Mouse (Mus musculus): ENCODE data around the gene Mars. TPM values are rescaled to one million over a fixed set of nuclear protein-coding genes. Genes with fewer than 3 reads are reported as not detected.

Gene Mars
- total and polyA plus RNA-seq, 3 experiments: 143 to 224 (median 161) TPM

DNA sequence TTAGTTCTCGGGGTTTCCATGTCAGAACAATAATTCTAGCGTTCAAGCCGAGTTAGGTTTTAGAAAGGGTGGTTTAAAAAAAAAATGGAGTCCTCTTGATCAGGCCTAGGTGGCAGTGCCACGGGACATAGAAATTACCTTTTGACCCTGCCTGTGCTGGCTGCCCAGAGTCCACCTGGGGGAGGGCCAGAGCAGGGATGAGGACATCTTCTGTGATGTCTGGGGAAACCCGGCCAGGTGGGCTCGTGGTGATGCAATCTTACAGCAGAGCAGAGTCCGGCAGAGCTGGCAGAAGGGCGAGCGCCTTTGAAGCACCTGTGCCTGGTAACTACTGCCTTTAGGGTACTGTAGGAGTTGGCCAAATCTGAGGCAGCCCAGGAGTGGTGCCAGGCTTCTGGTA lies 40.6 kb upstream of the Mars start (continued):
- TF ChIP-seq SIN3A (IDR thresholded peaks at IDR 0.05; ENCODE audit: low read length): no peak

DNA sequence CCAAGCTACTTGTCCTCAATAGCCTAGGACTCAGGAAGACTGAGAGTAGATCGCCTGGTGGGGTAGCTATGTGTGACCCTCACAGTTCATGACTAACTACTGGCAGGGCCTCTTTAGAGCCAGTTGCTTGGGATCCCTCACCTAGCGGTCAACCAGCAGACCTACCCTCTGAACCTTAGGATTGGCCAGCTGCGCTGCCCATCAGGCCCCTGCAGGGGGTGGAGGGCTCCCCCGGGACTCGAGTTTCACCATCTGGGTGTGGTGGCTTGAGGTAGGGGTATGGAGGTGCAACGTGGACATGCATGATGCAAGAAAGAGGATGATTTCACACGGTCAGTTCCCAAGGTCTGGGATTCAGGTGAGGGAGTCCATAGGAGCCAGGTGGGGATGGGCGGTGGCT lies 40.1 kb upstream of the Mars start:
- peak overlapping the region; percentile 95 for H3K9ac ChIP-seq (ENCODE audit: insufficient read depth, low read depth)
- no peak for TF ChIP-seq UBTF (IDR thresholded peaks at IDR 0.05; ENCODE audit: low read depth, low read length)
- TF ChIP-seq CTCF (conservative IDR thresholded peaks at IDR 0.05 in 1 of 2, IDR thresholded peaks at IDR 0.05 in 1 of 2; ENCODE audit: low read depth in 2 of 2, low read length in 2 of 2): peak in 1 of 2 experiments; percentile 45; a peak in 2 of 4 replicates
- TF ChIP-seq RCOR1 (conservative IDR thresholded peaks at IDR 0.05; ENCODE audit: low read depth, low read length): 0 out of 2 replicates have a peak, but pooled peaks have one; percentile 31
- peak; percentile 88; the same call in 1 of the 2 replicates for TF ChIP-seq MAX (IDR thresholded peaks at IDR 0.05; ENCODE audit: low read length)
- TF ChIP-seq GABPA (IDR thresholded peaks at IDR 0.05; ENCODE audit: insufficient replicate concordance, low read depth, low read length): no peak
- peak; percentile 98 for TF ChIP-seq MYC (IDR thresholded peaks at IDR 0.05; ENCODE audit: low read depth, low read length)
- TF ChIP-seq E2F4 (IDR thresholded peaks at IDR 0.05; ENCODE audit: insufficient replicate concordance, low read depth, low read length): no peak
- TF ChIP-seq HCFC1 (IDR thresholded peaks at IDR 0.05; ENCODE audit: low read depth, low read length): peak; percentile 48; the same call in 1 of the 2 replicates
- no peak for TF ChIP-seq PAX5 (IDR thresholded peaks at IDR 0.05; ENCODE audit: low read length)
- peak; percentile 70; the same call in 1 of the 2 replicates for TF ChIP-seq ZMIZ1 (IDR thresholded peaks at IDR 0.05; ENCODE audit: low read depth, low read length)
- TF ChIP-seq TCF12 (IDR thresholded peaks at IDR 0.05; ENCODE audit: low read depth, low read length): peak; percentile 87; the same call in 1 of the 2 replicates
- TF ChIP-seq IRF4 (IDR thresholded peaks at IDR 0.05; ENCODE audit: low read depth, low read length): peak; percentile 67; the same call in 1 of the 2 replicates
- TF ChIP-seq CHD1 (IDR thresholded peaks at IDR 0.05; ENCODE audit: low read depth, low read length): peak; percentile 53
- TF ChIP-seq SIN3A (IDR thresholded peaks at IDR 0.05; ENCODE audit: low read length): no peak
- TF ChIP-seq ZNF384 (IDR thresholded peaks at IDR 0.05; ENCODE audit: low read depth, low read length): no peak
- peak; percentile 69 for TF ChIP-seq POLR2A (IDR thresholded peaks at IDR 0.05; ENCODE audit: low read depth, low read length)
- TF ChIP-seq MEF2A (IDR thresholded peaks at IDR 0.05; ENCODE audit: borderline replicate concordance, low read depth, low read length): peak; percentile 67; the same call in 1 of the 2 replicates
- peak; percentile 27; the same call in 1 of the 2 replicates for TF ChIP-seq ELF1 (IDR thresholded peaks at IDR 0.05; ENCODE audit: low read depth, low read length)
- TF ChIP-seq USF1 (IDR thresholded peaks at IDR 0.05; ENCODE audit: low read depth, low read length): no peak
- peak; percentile 90 for TF ChIP-seq TBP (conservative IDR thresholded peaks at IDR 0.05; ENCODE audit: low read depth, low read length)
- no peak for TF ChIP-seq ZC3H11A (IDR thresholded peaks at IDR 0.05; ENCODE audit: low read depth, low read length)
- TF ChIP-seq MAFK (IDR thresholded peaks at IDR 0.05; ENCODE audit: insufficient replicate concordance, low read length): peak; percentile 5; the same call in 1 of the 2 replicates
- no peak for TF ChIP-seq BHLHE40 (IDR thresholded peaks at IDR 0.05; ENCODE audit: low read depth, low read length)
- TF ChIP-seq NRF1 (IDR thresholded peaks at IDR 0.05; ENCODE audit: low read depth, low read length): no peak
- no peak for TF ChIP-seq USF2 (conservative IDR thresholded peaks at IDR 0.05; ENCODE audit: low read depth, low read length)
- TF ChIP-seq JUND (conservative IDR thresholded peaks at IDR 0.05; ENCODE audit: low read depth, low read length): no peak
- TF ChIP-seq CHD2 (IDR thresholded peaks at IDR 0.05; ENCODE audit: low read length): peak; percentile 76; the same call in 1 of the 2 replicates
- peak; percentile 76; the same call in 1 of the 2 replicates for TF ChIP-seq MAZ (IDR thresholded peaks at IDR 0.05; ENCODE audit: low read depth, low read length)
- TF ChIP-seq SMC3 (IDR thresholded peaks at IDR 0.05; ENCODE audit: low read depth, low read length): no peak
- no peak for TF ChIP-seq JUN (IDR thresholded peaks at IDR 0.05; ENCODE audit: insufficient read depth, low read depth, low read length)
- TF ChIP-seq POLR2AphosphoS2 (IDR thresholded peaks at IDR 0.05; ENCODE audit: low read depth, low read length): no peak; the same call in 1 of the 2 replicates
- TF ChIP-seq ZKSCAN1 (IDR thresholded peaks at IDR 0.05; ENCODE audit: borderline replicate concordance, low read depth, low read length): no peak
- peak; percentile 61 for TF ChIP-seq ETS1 (conservative IDR thresholded peaks at IDR 0.05; ENCODE audit: low read depth, low read length)
- TF ChIP-seq EP300 (IDR thresholded peaks at IDR 0.05; ENCODE audit: low read length): no peak
- peak; percentile 75 for TF ChIP-seq MXI1 (IDR thresholded peaks at IDR 0.05; ENCODE audit: low read depth, low read length)
- TF ChIP-seq NELFE (IDR thresholded peaks at IDR 0.05; ENCODE audit: low read depth, low read length): peak; percentile 78
- peak; percentile 84; the same call in 1 of the 2 replicates for TF ChIP-seq KAT2A (IDR thresholded peaks at IDR 0.05; ENCODE audit: insufficient replicate concordance, low read length)
- TF ChIP-seq RAD21 (IDR thresholded peaks at IDR 0.05; ENCODE audit: low read depth, low read length): no peak
- peak overlapping the region; percentile 62 to 86 (median 72) for H3K4me3 ChIP-seq (replicated peaks in 1 of 3; ENCODE audit: low read depth in 2 of 3, low read length in 2 of 3, poor library complexity in 1 of 3)
- in situ Hi-C loops (cut with MboI; ENCODE audit: low pct_ligation_motif_present, low pct_unique_long_range_greater_than_20kb, low sequenced_read_pairs) (no loop called here), dilution Hi-C loops (cut with MboI; ENCODE audit: extremely low pct_ligation_motif_present, extremely low pct_unique_long_range_greater_than_20kb, low sequenced_read_pairs) (no loop called here)
- H3K4me1 ChIP-seq (ENCODE audit: control insufficient read depth in 1 of 2, insufficient read depth in 2 of 2): peaks cover 19 to 38% of the 10 kb centered on the region in 2 experiments
- peak overlapping the region; percentile 88 for H3K27ac ChIP-seq (ENCODE audit: insufficient read depth, low read depth)
- no peaks in the 10 kb centered on the region for H3K79me2 ChIP-seq (replicated peaks; ENCODE audit: control insufficient read depth, extremely low read depth, insufficient read depth, poor library complexity, severe bottlenecking)
- H3K36me3 ChIP-seq (replicated peaks in 1 of 2; ENCODE audit: control insufficient read depth in 1 of 2, insufficient read depth in 1 of 2, low read length in 1 of 2): peaks cover 7 to 34% of the 10 kb centered on the region in 2 experiments
- peaks cover 3% of the 10 kb centered on the region for H3K9me3 ChIP-seq (replicated peaks; ENCODE audit: low read length)
- H3K4me2 ChIP-seq (ENCODE audit: insufficient read depth, low read depth, poor library complexity, severe bottlenecking): peak overlapping the region; percentile 73
- H3K27me3 ChIP-seq (replicated peaks): no peaks in the 10 kb centered on the region
- DNase-seq (ENCODE audit: extremely low read depth): peak; percentile 80

Data from CH12.LX (cell line).